Mouse (Mus musculus) layer of hippocampus, adult 8-10 months (tissue): ENCODE data around the gene Madd. TPM values are rescaled to one million over a fixed set of nuclear protein-coding genes. Genes with fewer than 3 reads are reported as not detected.

Source experiments
- DNase-seq, 2 experiments: peaks; one replicate each; pipeline ENCODE4 v3.0.0; 2022; ENCODE audit warnings: low spot score in 2 of 2
- total RNA-seq, 4 experiments: library from RNA; stranded (reverse); gene quantifications; 2 replicates each; pipeline ENCODE4 v1.2.4; 2022

Gene Madd
- total RNA-seq, 4 experiments from 2014 or later, result 202 to 259 (median 228) TPM

GRCm38 (mm10) chr2:91175490-91175889, 8.1 kb downstream of the Madd start:
- DNase-seq, result no peak

DNA sequence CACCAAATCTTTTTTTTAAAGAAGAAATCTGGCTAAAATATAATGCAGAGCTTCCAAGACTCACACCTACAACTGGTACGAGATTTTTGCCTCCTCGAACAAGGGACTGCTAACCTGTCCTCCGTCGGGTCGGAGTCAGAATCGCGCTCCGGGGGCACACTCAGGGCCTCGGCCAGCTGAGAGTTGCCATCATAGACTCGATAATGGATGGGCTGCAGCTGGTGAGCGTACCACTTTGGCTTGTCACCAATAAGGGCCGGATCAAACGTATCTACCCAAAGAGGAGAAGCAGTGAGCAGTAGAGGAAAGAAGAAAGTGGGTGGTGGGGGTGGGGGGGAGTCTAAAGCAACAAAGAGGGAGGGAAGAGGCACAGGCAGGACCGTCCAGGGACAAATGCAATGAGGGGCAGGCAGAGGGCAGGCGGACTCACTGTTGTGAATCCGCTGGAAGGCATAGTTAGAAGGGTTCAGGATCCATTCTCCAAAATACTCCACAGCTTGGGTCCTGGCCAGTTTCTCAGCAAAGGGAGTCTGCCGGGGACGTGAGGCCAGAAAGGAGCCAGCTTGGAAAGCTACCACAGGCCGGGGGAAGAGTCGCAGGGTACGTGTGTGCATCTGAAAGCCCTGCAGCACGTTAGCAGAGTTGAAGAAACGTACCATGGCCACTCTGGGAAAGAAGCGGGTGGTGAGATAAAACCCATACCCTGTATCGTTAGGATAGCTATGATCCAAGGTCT, 13.9 kb downstream of the Madd start:
- DNase-seq, result no peak

GRCm38 (mm10) chr2:91167629-91168028, 16.0 kb downstream of the Madd start:
- DNase-seq, result no peak

GRCm38 (mm10) chr2:91164991-91165390, 18.6 kb downstream of the Madd start:
- DNase-seq, result no peak

GRCm38 (mm10) chr2:91163532-91163931, 20.1 kb downstream of the Madd start:
- DNase-seq, result no peak

GRCm38 (mm10) chr2:91162952-91163351, 20.7 kb downstream of the Madd start:
- DNase-seq, result no peak

GRCm38 (mm10) chr2:91160591-91160990, 23.0 kb downstream of the Madd start:
- no peak for DNase-seq

- DNase-seq, result no peak
Observed at GRCm38 (mm10) chr2:91157002-91157752, 26.5 kb downstream of the Madd start.

GRCm38 (mm10) chr2:91154091-91154490, 29.5 kb downstream of the Madd start:
- no peak for DNase-seq

- no peak for DNase-seq
Observed at GRCm38 (mm10) chr2:91152885-91153377, 30.7 kb downstream of the Madd start.

GRCm38 (mm10) chr2:91151331-91151730, 32.3 kb downstream of the Madd start:
- DNase-seq, result no peak

- no peak for DNase-seq
Observed at GRCm38 (mm10) chr2:91148101-91148500, 35.5 kb downstream of the Madd start.

GRCm38 (mm10) chr2:91143401-91143800, 40.2 kb downstream of the Madd start:
- no peak for DNase-seq

DNA sequence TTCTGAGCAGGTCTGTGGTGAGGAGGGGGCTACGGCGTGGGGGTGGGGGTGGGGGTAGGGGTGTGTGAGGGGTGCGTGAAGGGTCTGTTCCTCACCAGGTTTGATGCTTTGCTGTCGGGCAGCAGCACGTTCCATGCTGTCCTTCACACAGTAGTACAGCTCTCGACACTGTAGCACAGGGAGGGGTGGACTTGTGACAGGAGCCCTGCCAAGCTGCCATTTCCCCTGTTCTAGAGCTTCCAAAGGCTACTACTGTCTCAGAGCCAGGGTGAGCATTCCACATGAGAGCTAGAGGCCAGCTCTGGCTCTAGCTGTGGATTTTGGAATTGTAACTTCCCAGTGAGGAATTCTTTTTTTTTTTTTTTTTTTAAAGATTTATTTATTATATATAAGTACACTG, 40.7 kb downstream of the Madd start:
- DNase-seq, result no peak

GRCm38 (mm10) chr2:91139764-91140163, 43.9 kb downstream of the Madd start:
- no peak for DNase-seq

DNA sequence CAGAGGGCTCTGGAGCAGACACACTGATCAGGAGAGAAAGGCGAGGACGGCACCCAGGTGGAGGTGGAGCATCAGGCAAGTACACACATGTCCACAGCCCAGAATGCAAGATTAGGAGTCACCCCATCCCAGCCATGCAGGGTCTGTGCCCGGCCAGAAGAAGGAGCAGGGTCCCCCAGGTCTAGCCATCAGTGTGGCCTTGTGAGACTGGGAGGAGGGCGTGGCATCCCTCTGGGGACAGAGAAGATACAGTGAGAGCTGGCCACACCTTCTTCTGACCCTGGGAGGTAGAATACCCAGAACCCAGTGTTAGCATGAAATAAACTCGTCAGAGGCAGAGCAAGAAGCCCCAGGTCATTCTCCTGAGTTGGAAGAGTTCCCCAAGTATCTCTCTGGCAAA, 44.3 kb downstream of the Madd start:
- no peak for DNase-seq

DNA sequence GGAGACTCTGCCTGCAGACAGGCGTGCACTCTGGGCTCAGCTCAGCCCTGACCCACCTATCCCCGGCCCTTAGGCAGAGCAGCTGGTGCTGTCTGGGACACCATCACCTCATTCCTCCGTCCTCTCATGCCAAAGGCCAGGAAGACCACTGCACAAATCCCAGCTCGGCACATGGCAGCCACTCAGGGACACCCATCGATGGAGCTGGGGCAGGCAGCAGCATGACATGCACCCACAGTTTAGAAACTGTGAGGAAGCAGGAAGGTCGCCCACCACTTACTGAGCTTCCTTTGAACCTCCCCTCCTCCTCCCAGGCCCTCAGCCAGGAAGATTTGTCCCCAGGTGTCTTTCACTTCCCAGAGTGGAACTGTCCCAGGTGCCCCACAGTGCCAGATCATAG, 46.2 kb downstream of the Madd start:
- DNase-seq, result no peak

GRCm38 (mm10) chr2:91136513-91137412, 46.9 kb downstream of the Madd start:
- DNase-seq, result no peak

GRCm38 (mm10) chr2:91132035-91132434, 51.6 kb downstream of the Madd start:
- DNase-seq, result no peak

GRCm38 (mm10) chr2:91131251-91131650, 52.4 kb downstream of the Madd start:
- DNase-seq, result no peak

- DNase-seq, result no peak
Observed at GRCm38 (mm10) chr2:91130126-91130525, 53.5 kb downstream of the Madd start.

DNA sequence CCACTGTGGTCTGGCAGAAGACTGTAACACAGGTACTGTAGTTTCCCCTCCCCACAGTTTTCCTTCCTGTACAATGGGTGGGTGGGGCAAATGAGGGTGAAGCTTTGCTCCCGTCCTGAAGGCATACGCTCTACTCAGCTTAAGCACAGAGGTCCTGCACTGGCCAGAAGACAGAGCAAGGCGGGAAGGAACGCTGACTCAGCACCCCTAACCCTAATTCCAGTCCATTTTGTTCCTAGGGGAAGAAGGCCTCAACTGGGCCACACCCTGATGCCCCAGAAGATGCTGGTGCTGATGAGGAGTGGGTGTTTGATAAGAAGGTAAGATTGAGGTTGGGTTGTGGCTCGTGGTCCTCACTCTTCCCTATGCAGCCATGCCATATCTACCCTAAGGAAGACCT, 54.9 kb downstream of the Madd start:
- no peak for DNase-seq
